Mouse (Mus musculus): ENCODE measurements around the gene Pak3.

DNA sequence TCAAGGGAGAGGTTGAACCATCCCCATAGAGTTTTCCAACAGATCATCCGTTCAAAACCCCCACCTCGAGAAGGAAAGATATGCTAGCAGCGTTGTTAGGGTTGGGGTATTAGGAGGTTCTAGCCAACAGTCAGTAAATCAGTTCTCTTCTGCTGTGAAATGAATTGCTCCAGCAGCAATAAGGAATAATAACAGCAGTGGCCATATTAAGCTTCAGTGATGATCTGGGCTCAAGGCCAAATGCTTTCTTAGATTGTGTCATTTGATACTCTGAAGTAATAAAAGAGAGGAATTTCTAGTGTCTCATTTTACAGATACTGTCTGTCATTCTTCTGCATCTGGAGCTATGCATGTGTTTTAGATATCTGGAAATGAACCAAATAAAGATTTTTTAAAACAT lies 244.2 kb downstream of the Pak3 start:
- no peak for TF ChIP-seq CTCF (IDR thresholded peaks at IDR 0.05; ENCODE audit: control insufficient read depth, insufficient read depth, low read length)
- no peak for TF ChIP-seq POLR2A (IDR thresholded peaks at IDR 0.05; ENCODE audit: borderline replicate concordance, control insufficient read depth, low read depth, low read length)
